Mouse (Mus musculus) granulocyte monocyte progenitor cell, adult 5-6 weeks (primary cell): Measurements from ENCODE around the gene Cib3. TPM values are rescaled to one million over a fixed set of nuclear protein-coding genes. Genes with fewer than 3 reads are reported as not detected.

Experiments
- total RNA-seq, 2 experiments: library from RNA; stranded (forward) in 1 of 2; stranded (reverse) in 1 of 2; fragments of 200-712, 200-1000 nt in 1 of 2; fragments of >200 nt in 1 of 2; fragmentation: Nextera tagmentation in 1 of 2; gene quantifications; 2 replicates each; pipeline ENCODE4 v1.2.3; 2014 to 2017

The Cib3 gene
- total RNA-seq, 2 experiments from 2014 or later, result 0.64 TPM; not detected in 1

Other genes starting within 250 kb of the Cib3 start
- 11.7 and 15.8 TPM in 2 replicates for gene Cyp4f18, start 203.2 kb downstream of the Cib3 start, total RNA-seq (2014; fragmentation: Nextera tagmentation)
- 6.5 and 7.1 TPM in 2 replicates for gene Cyp4f18, start 203.2 kb downstream of the Cib3 start, total RNA-seq (2017)
- gene Olfr372, start 171.6 kb downstream of the Cib3 start, total RNA-seq (2014; fragmentation: Nextera tagmentation), result not detected in 2 replicates
- not detected in 2 replicates for gene Olfr372, start 171.6 kb downstream of the Cib3 start, total RNA-seq (2017)
- not detected in 2 replicates for gene Olfr373, start 129.7 kb downstream of the Cib3 start, total RNA-seq (2014; fragmentation: Nextera tagmentation)
- gene Olfr373, start 129.7 kb downstream of the Cib3 start, total RNA-seq (2017), result not detected in 2 replicates
- gene Olfr374, start 105.8 kb downstream of the Cib3 start, total RNA-seq (2014; fragmentation: Nextera tagmentation), result not detected in 2 replicates
- gene Olfr374, start 105.8 kb downstream of the Cib3 start, total RNA-seq (2017), result not detected in 2 replicates
- 35.0 and 39.9 TPM in 2 replicates for gene Tpm4, start 77.9 kb downstream of the Cib3 start, total RNA-seq (2014; fragmentation: Nextera tagmentation)
- 54.2 and 60.5 TPM in 2 replicates for gene Tpm4, start 77.9 kb downstream of the Cib3 start, total RNA-seq (2017)
- gene Rab8a, start 51.6 kb downstream of the Cib3 start, total RNA-seq (2014; fragmentation: Nextera tagmentation), result 38.9 and 39.9 TPM in 2 replicates
- gene Rab8a, start 51.6 kb downstream of the Cib3 start, total RNA-seq (2017), result 320 and 344 TPM in 2 replicates
- gene Hsh2d, start 23.2 kb downstream of the Cib3 start, total RNA-seq (2014; fragmentation: Nextera tagmentation), result 6.2 and 14.0 TPM in 2 replicates
- 2.6 and 3.1 TPM in 2 replicates for gene Hsh2d, start 23.2 kb downstream of the Cib3 start, total RNA-seq (2017)
- not detected in 2 replicates for gene Gm11034, start 799 bp upstream of the Cib3 start, total RNA-seq (2014; fragmentation: Nextera tagmentation)
- gene Gm11034, start 799 bp upstream of the Cib3 start, total RNA-seq (2017), result not detected in 2 replicates
- 47.5 and 52.6 TPM in 2 replicates for gene Fam32a, start 6.9 kb upstream of the Cib3 start, total RNA-seq (2014; fragmentation: Nextera tagmentation)
- 42.1 and 42.9 TPM in 2 replicates for gene Fam32a, start 6.9 kb upstream of the Cib3 start, total RNA-seq (2017)
- 80.1 and 117 TPM in 2 replicates for gene Ap1m1, start 27.2 kb upstream of the Cib3 start, total RNA-seq (2014; fragmentation: Nextera tagmentation)
- gene Ap1m1, start 27.2 kb upstream of the Cib3 start, total RNA-seq (2017), result 49.1 and 59.8 TPM in 2 replicates
- gene Gm10282, start 92.4 kb upstream of the Cib3 start, total RNA-seq (2014; fragmentation: Nextera tagmentation), result 29.7 and 33.2 TPM in 2 replicates
- gene Gm10282, start 92.4 kb upstream of the Cib3 start, total RNA-seq (2017), result 67.4 and 74.9 TPM in 2 replicates
- gene Klf2, start 106.2 kb upstream of the Cib3 start, total RNA-seq (2014; fragmentation: Nextera tagmentation), result 1.9 and 5.5 TPM in 2 replicates
- gene Klf2, start 106.2 kb upstream of the Cib3 start, total RNA-seq (2017), result 2.8 and 3.2 TPM in 2 replicates
- gene Eps15l1, start 208.6 kb upstream of the Cib3 start, total RNA-seq (2014; fragmentation: Nextera tagmentation), result 58.3 and 64.3 TPM in 2 replicates
- 34.8 and 38.6 TPM in 2 replicates for gene Eps15l1, start 208.6 kb upstream of the Cib3 start, total RNA-seq (2017)
- gene Calr3, start 231.0 kb upstream of the Cib3 start, total RNA-seq (2014; fragmentation: Nextera tagmentation), result 0.34 and 1.5 TPM in 2 replicates
- 2.2 and 4.7 TPM in 2 replicates for gene Calr3, start 231.0 kb upstream of the Cib3 start, total RNA-seq (2017)
- gene 1700030K09Rik, start 231.0 kb upstream of the Cib3 start, total RNA-seq (2014; fragmentation: Nextera tagmentation), result 3.6 and 6.4 TPM in 2 replicates
- gene 1700030K09Rik, start 231.0 kb upstream of the Cib3 start, total RNA-seq (2017), result 6.1 and 7.1 TPM in 2 replicates